Mouse (Mus musculus): ENCODE results near the gene Chfr. TPM values are rescaled to one million over a fixed set of nuclear protein-coding genes. Genes with fewer than 3 reads are reported as not detected.

Chfr gene
- polyA plus RNA-seq, 1 experiment from 2014 or later: 25.9 TPM

- 85% methylated on average over 10 of the region's 10 CpGs for WGBS
- H3K36me3 ChIP-seq: peaks cover 83% of the 10 kb centered on the region
- H3K9ac ChIP-seq: no peak overlapping the region
- H3K4me1 ChIP-seq (replicated peaks): no peaks in the 10 kb centered on the region
- no peak overlapping the region for H3K4me2 ChIP-seq
- H3K27ac ChIP-seq: no peak overlapping the region
- H3K4me3 ChIP-seq: no peak overlapping the region
- H3K9me3 ChIP-seq (replicated peaks): no peaks in the 10 kb centered on the region
- ATAC-seq (replicated peaks; ENCODE audit: insufficient number of reproducible peaks, insufficient read depth, low FRiP score, low read depth): no peak
- H3K27me3 ChIP-seq: no peaks in the 10 kb centered on the region
Observed at GRCm38 (mm10) chr5:110203164-110203895, 67.7 kb downstream of the Chfr start.

DNA sequence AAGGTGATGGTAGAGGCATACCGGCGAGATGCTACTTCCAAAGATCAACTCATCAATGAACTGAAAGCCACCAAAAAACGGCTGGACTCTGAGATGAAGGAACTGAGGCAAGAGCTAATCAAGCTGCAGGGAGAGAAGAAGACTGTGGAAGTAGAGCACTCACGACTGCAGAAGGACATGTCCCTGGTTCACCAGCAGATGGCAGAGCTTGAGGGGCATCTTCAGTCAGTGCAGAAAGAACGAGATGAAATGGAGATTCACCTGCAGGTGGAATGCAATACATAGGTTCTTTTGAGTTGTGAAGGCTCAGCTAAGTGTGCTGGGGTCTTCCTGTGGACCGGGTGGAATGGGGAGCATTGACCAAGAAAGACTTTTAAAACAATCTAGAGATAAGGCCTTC lies 69.1 kb downstream of the Chfr start:
- Histone ChIP-seq H3K4me2 (no peak overlapping the region), H3K27ac (no peak overlapping the region), H3K36me3 (peaks cover 95% of the 10 kb centered on the region), H3K4me3 (no peak overlapping the region), H3K4me1 (replicated peaks) (no peaks in the 10 kb centered on the region), H3K27me3 (no peaks in the 10 kb centered on the region), H3K9me3 (replicated peaks) (no peaks in the 10 kb centered on the region), H3K9ac (no peak overlapping the region)
- ATAC-seq (replicated peaks; ENCODE audit: insufficient number of reproducible peaks, insufficient read depth, low FRiP score, low read depth): no peak
- WGBS: 81% methylated on average over 6 of the region's 6 CpGs

DNA sequence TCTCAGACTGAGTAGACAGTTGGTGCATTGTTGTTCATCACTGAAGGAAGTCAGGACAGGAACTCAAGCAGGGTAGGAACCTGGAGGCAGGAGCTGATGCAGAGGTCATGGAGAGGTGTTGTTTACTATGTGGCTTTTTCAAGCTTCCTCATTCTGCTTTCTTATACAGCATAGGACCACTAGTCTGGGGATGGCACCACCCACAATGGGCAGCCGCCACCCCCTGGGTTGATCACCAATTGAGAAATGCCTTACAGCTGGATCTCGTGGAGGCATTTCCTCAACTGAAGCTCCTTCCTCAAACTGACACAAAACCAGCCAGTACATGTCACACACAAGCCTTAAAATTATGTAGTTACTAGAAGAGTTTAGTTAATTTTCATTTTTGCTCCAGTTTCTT lies 75.7 kb downstream of the Chfr start:
- no peaks in the 10 kb centered on the region for H3K9me3 ChIP-seq (replicated peaks)
- no peaks in the 10 kb centered on the region for H3K4me1 ChIP-seq (replicated peaks)
- no peak overlapping the region for H3K27ac ChIP-seq
- H3K36me3 ChIP-seq: peaks cover 95% of the 10 kb centered on the region
- H3K4me3 ChIP-seq: no peak overlapping the region
- no peaks in the 10 kb centered on the region for H3K27me3 ChIP-seq
- no peak overlapping the region for H3K4me2 ChIP-seq
- 84% methylated on average over 2 of the region's 2 CpGs for WGBS
- no peak overlapping the region for H3K9ac ChIP-seq
- ATAC-seq (replicated peaks; ENCODE audit: insufficient number of reproducible peaks, insufficient read depth, low FRiP score, low read depth): no peak

GRCm38 (mm10) chr5:110216780-110217179 lies 81.1 kb downstream of the Chfr start:
- Histone ChIP-seq H3K4me3 (no peak overlapping the region), H3K9ac (no peak overlapping the region), H3K4me1 (replicated peaks) (no peaks in the 10 kb centered on the region), H3K27me3 (no peaks in the 10 kb centered on the region), H3K27ac (no peak overlapping the region), H3K36me3 (peaks cover 95% of the 10 kb centered on the region), H3K9me3 (replicated peaks) (no peaks in the 10 kb centered on the region), H3K4me2 (no peak overlapping the region)
- 89% methylated on average over 3 of the region's 3 CpGs for WGBS
- no peak for ATAC-seq (replicated peaks; ENCODE audit: insufficient number of reproducible peaks, insufficient read depth, low FRiP score, low read depth)

- Histone ChIP-seq H3K36me3 (peaks cover 86% of the 10 kb centered on the region), H3K27me3 (no peaks in the 10 kb centered on the region)
- WGBS: 89% methylated on average over 4 of the region's 4 CpGs
Observed at GRCm38 (mm10) chr5:110220331-110220730, 84.7 kb downstream of the Chfr start.

More at GRCm38 (mm10) chr5:110220331-110220730, 84.7 kb downstream of the Chfr start:
- no peak overlapping the region for H3K4me2 ChIP-seq
- no peak overlapping the region for H3K27ac ChIP-seq
- no peaks in the 10 kb centered on the region for H3K4me1 ChIP-seq (replicated peaks)
- no peak overlapping the region for H3K4me3 ChIP-seq
- no peak overlapping the region for H3K9ac ChIP-seq
- no peak for ATAC-seq (replicated peaks; ENCODE audit: insufficient number of reproducible peaks, insufficient read depth, low FRiP score, low read depth)
- H3K9me3 ChIP-seq (replicated peaks): no peaks in the 10 kb centered on the region

Other genes starting within 250 kb of the Chfr start
- 0.19 and 0.47 TPM in 2 replicates for gene Gm15446, start 212.4 kb upstream of the Chfr start, polyA plus RNA-seq (2015; fragmentation: Nextera tagmentation; extraction: Ambion mirVana)
- gene Zfp932, start 139.3 kb upstream of the Chfr start, polyA plus RNA-seq (2015; fragmentation: Nextera tagmentation; extraction: Ambion mirVana): 8.6 and 9.8 TPM in 2 replicates
- 1.00 and 2.9 TPM in 2 replicates for gene Gm17655, start 63.3 kb upstream of the Chfr start, polyA plus RNA-seq (2015; fragmentation: Nextera tagmentation; extraction: Ambion mirVana)
- gene Gm35315, start 41.4 kb upstream of the Chfr start, polyA plus RNA-seq (2015; fragmentation: Nextera tagmentation; extraction: Ambion mirVana): 0.16 and 0.87 TPM in 2 replicates
- 0.55 and 1.1 TPM in 2 replicates for gene Plcxd1, start 35.9 kb upstream of the Chfr start, polyA plus RNA-seq (2015; fragmentation: Nextera tagmentation; extraction: Ambion mirVana)
- 18.6 and 25.0 TPM in 2 replicates for gene Gtpbp6, start 27.6 kb upstream of the Chfr start, polyA plus RNA-seq (2015; fragmentation: Nextera tagmentation; extraction: Ambion mirVana)
- gene Zfp605, start 25.8 kb upstream of the Chfr start, polyA plus RNA-seq (2015; fragmentation: Nextera tagmentation; extraction: Ambion mirVana): 2.9 and 3.2 TPM in 2 replicates
- gene Golga3, start 40.9 kb downstream of the Chfr start, polyA plus RNA-seq (2015; fragmentation: Nextera tagmentation; extraction: Ambion mirVana): 13.4 and 18.6 TPM in 2 replicates
- 16.8 and 19.9 TPM in 2 replicates for gene Ankle2, start 95.2 kb downstream of the Chfr start, polyA plus RNA-seq (2015; fragmentation: Nextera tagmentation; extraction: Ambion mirVana)
- 40.2 and 49.7 TPM in 2 replicates for gene Pgam5, start 134.1 kb downstream of the Chfr start, polyA plus RNA-seq (2015; fragmentation: Nextera tagmentation; extraction: Ambion mirVana)
- 17.6 and 23.9 TPM in 2 replicates for gene Pxmp2, start 150.3 kb downstream of the Chfr start, polyA plus RNA-seq (2015; fragmentation: Nextera tagmentation; extraction: Ambion mirVana)
- gene Pole, start 150.5 kb downstream of the Chfr start, polyA plus RNA-seq (2015; fragmentation: Nextera tagmentation; extraction: Ambion mirVana): 13.0 and 17.3 TPM in 2 replicates
- gene P2rx2, start 207.4 kb downstream of the Chfr start, polyA plus RNA-seq (2015; fragmentation: Nextera tagmentation; extraction: Ambion mirVana): 0.50 and 0.68 TPM in 2 replicates
- not detected in 2 replicates for gene Lrcol1, start 208.9 kb downstream of the Chfr start, polyA plus RNA-seq (2015; fragmentation: Nextera tagmentation; extraction: Ambion mirVana)